Mouse (Mus musculus): ENCODE results near the gene Gm21761. TPM values are rescaled to one million over a fixed set of nuclear protein-coding genes. Genes with fewer than 3 reads are reported as not detected.
A peak's percentile ranks its signal among the peaks of the same experiment; 100 is the strongest.
"Not testable (repeated sequence)": the region's sequence is repeated elsewhere in the genome, so short reads cannot be mapped to it uniquely, and the experiment has no call there.

Gene Gm21761
- polyA plus RNA-seq (2017; shearing (Covaris generic)) = not detected

- not testable (repeated sequence) for ATAC-seq
These were observed at the start of gene Gm21761 for GRCm38 (mm10) chr13:119929172-119929571. TSS of gene Gm21761 (minus strand) at chr13:119929272.

GRCm38 (mm10) chr13:119969163-119969562 is 40.1 kb upstream of the Gm21761 start:
- peak; percentile 67 for ATAC-seq

GRCm38 (mm10) chr13:119968193-119968592 is 39.1 kb upstream of the Gm21761 start:
- ATAC-seq = not testable (repeated sequence)

GRCm38 (mm10) chr13:119965968-119966367 is 36.9 kb upstream of the Gm21761 start:
- ATAC-seq = not testable (repeated sequence)

GRCm38 (mm10) chr13:119965302-119965952 is 36.4 kb upstream of the Gm21761 start:
- peak; percentile 50 for ATAC-seq

GRCm38 (mm10) chr13:119962856-119963255 is 33.8 kb upstream of the Gm21761 start:
- peak; percentile 70 for ATAC-seq

GRCm38 (mm10) chr13:119955567-119955966 is 26.5 kb upstream of the Gm21761 start:
- ATAC-seq = not testable (repeated sequence)

- ATAC-seq = not testable (repeated sequence)
These were observed 26.0 kb upstream of the Gm21761 start for GRCm38 (mm10) chr13:119955089-119955488.

GRCm38 (mm10) chr13:119950706-119951105 is 21.6 kb upstream of the Gm21761 start, which contains the start of gene B020031M17Rik:
TSS of gene B020031M17Rik (minus strand) at chr13:119950806.
- not testable (repeated sequence) for ATAC-seq

GRCm38 (mm10) chr13:119924597-119925340 is 4.3 kb downstream of the Gm21761 start:
- ATAC-seq = not testable (repeated sequence)

- ATAC-seq = not testable (repeated sequence)
These were observed 11.9 kb downstream of the Gm21761 start for GRCm38 (mm10) chr13:119916966-119917722.

GRCm38 (mm10) chr13:119916449-119916848 is 12.6 kb downstream of the Gm21761 start:
- not testable (repeated sequence) for ATAC-seq

GRCm38 (mm10) chr13:119898549-119898948 is 30.5 kb downstream of the Gm21761 start:
- not testable (repeated sequence) for ATAC-seq

GRCm38 (mm10) chr13:119894685-119895084 is 34.4 kb downstream of the Gm21761 start, which contains the start of gene Tcstv1:
TSS of gene Tcstv1 (minus strand) at chr13:119894785.
- ATAC-seq = not testable (repeated sequence)

GRCm38 (mm10) chr13:119886896-119887295 is 42.2 kb downstream of the Gm21761 start:
- not testable (repeated sequence) for ATAC-seq

- not testable (repeated sequence) for ATAC-seq
These were observed 64.6 kb downstream of the Gm21761 start for GRCm38 (mm10) chr13:119864395-119864999.

GRCm38 (mm10) chr13:119862399-119862798 is 66.7 kb downstream of the Gm21761 start:
- not testable (repeated sequence) for ATAC-seq

Other genes starting within 250 kb of the Gm21761 start
- 10 to 100 TPM; 47.8 to 54.1 TPM for gene Hmgcs1, start 238.9 kb downstream of the Gm21761 start, polyA plus RNA-seq (2017; shearing (Covaris generic))
- gene Nim1k, start 173.4 kb downstream of the Gm21761 start, polyA plus RNA-seq (2017; shearing (Covaris generic)) = 1 to 10 TPM in 1 of 2 experiments, under 1 TPM in 1; 0.75 to 1.1 TPM
- gene Zfp131, start 138.4 kb downstream of the Gm21761 start, polyA plus RNA-seq (2017; shearing (Covaris generic)) = 10 to 100 TPM; 26.1 to 29.2 TPM
- not detected for gene AF067063, start 99.1 kb downstream of the Gm21761 start, polyA plus RNA-seq (2017; shearing (Covaris generic))
- not detected for gene D13Ertd608e, start 93.3 kb downstream of the Gm21761 start, polyA plus RNA-seq (2017; shearing (Covaris generic))
- gene Tcstv1, start 34.5 kb downstream of the Gm21761 start, polyA plus RNA-seq (2017; shearing (Covaris generic)) = not detected
- gene B020031M17Rik, start 21.5 kb upstream of the Gm21761 start, polyA plus RNA-seq (2017; shearing (Covaris generic)) = not detected
- not detected for gene Gm36079, start 97.7 kb upstream of the Gm21761 start, polyA plus RNA-seq (2017; shearing (Covaris generic))
- under 1 TPM; 0.24 TPM for gene Gm21188, start 122.9 kb upstream of the Gm21761 start, polyA plus RNA-seq (2017; shearing (Covaris generic))
- gene Gm20767, start 211.0 kb upstream of the Gm21761 start, polyA plus RNA-seq (2017; shearing (Covaris generic)) = not detected
- gene Gm21818, start 243.2 kb upstream of the Gm21761 start, polyA plus RNA-seq (2017; shearing (Covaris generic)) = not detected

All from CD4-positive, CD25-positive, alpha-beta regulatory T cell, adult 4 months (primary cell).